Mouse (Mus musculus) kidney, embryonic 14.5 days (tissue): ENCODE data around the gene Raly. TPM values are rescaled to one million over a fixed set of nuclear protein-coding genes. Genes with fewer than 3 reads are reported as not detected.

Experiments used
- ATAC-seq: fragments of 200-750 bp; cut with Nextera tagmentation; 2 replicates; pipeline ENCODE4 v1.8.0; 2017; ENCODE audit warnings: moderate number of reproducible peaks, mild to moderate bottlenecking, moderate TSS enrichment, moderate library complexity; ENCODE audit not compliant: low FRiP score, low TSS enrichment
- H3K27ac ChIP-seq: fragments of 300-500 bp; sonication (generic); 2 replicates; pipeline ENCODE4 v1.5.1; 2014; ENCODE audit warnings: low read depth, mild to moderate bottlenecking, low read length, moderate library complexity, mixed read lengths
- H3K27me3 ChIP-seq: fragments of 300-500 bp; sonication (generic); 2 replicates; pipeline ENCODE4 v1.6.1; 2014; ENCODE audit warnings: mild to moderate bottlenecking, low read length; ENCODE audit not compliant: control insufficient read depth, insufficient read depth
- H3K36me3 ChIP-seq: fragments of 300-500 bp; sonication (generic); 2 replicates; pipeline ENCODE4 v1.6.1; 2014; ENCODE audit warnings: low read length, mixed read lengths; ENCODE audit not compliant: control insufficient read depth, insufficient read depth
- H3K4me1 ChIP-seq: fragments of 300-500 bp; sonication (generic); 2 replicates; pipeline ENCODE4 v1.6.1; 2014; ENCODE audit warnings: low read length, mixed read lengths; ENCODE audit not compliant: control insufficient read depth, insufficient read depth
- H3K4me2 ChIP-seq: fragments of 300-500 bp; sonication (generic); replicated peaks from 2 replicates; pipeline ENCODE4 v1.6.1; 2014; ENCODE audit warnings: low read depth, mild to moderate bottlenecking, low read length
- H3K4me3 ChIP-seq: fragments of 300-500 bp; sonication (generic); 2 replicates; pipeline ENCODE4 v1.5.1; 2014; ENCODE audit warnings: mild to moderate bottlenecking, low read length
- H3K9ac ChIP-seq: fragments of 300-500 bp; sonication (generic); 2 replicates; pipeline ENCODE4 v1.6.1; 2014; ENCODE audit warnings: low read depth, mild to moderate bottlenecking, low read length, moderate library complexity
- H3K9me3 ChIP-seq: fragments of 300-500 bp; sonication (generic); 2 replicates; pipeline ENCODE4 v1.6.1; 2016; ENCODE audit warnings: low read length; ENCODE audit not compliant: control insufficient read depth
- WGBS: fragments of 180-500 bp; shearing (Covaris S2); extraction: QIAGEN DNeasy Blood & Tissue Kit; methylation state at CpG from one replicate; pipeline ENCODE4 v1.1.7; 2014; 5-methylcytosine and 5-hydroxymethylcytosine counted together
- polyA plus RNA-seq: library from polyadenylated mRNA; unstranded; fragments of >200 nt; fragmentation: Nextera tagmentation; extraction: Ambion mirVana; gene quantifications from 2 replicates; pipeline ENCODE4 v1.2.1, GENCODE M21; 2014

Raly gene
- polyA plus RNA-seq, 1 experiment from 2014 or later = 68.8 TPM

- ATAC-seq = no peak
- H3K27ac ChIP-seq = no peak overlapping the region
- no peak overlapping the region for H3K9ac ChIP-seq
- no peaks in the 10 kb centered on the region; the same call in 1 of the 2 replicates for H3K36me3 ChIP-seq
- H3K9me3 ChIP-seq = no peaks in the 10 kb centered on the region
- peaks cover 16% of the 10 kb centered on the region; the same call in 1 of the 2 replicates for H3K4me1 ChIP-seq
- H3K27me3 ChIP-seq = no peaks in the 10 kb centered on the region
- WGBS = 68% methylated on average over 1 of the region's 1 CpGs
- no peak overlapping the region for H3K4me3 ChIP-seq
- no peak overlapping the region for H3K4me2 ChIP-seq
Observed at GRCm38 (mm10) chr2:154818599-154818998, 27.7 kb downstream of the Raly start.

GRCm38 (mm10) chr2:154820346-154820745, 29.4 kb downstream of the Raly start:
- Histone ChIP-seq H3K4me2 (no peak overlapping the region), H3K27ac (no peak overlapping the region), H3K27me3 (no peaks in the 10 kb centered on the region), H3K9me3 (no peaks in the 10 kb centered on the region), H3K4me1 (peaks cover 16% of the 10 kb centered on the region; the same call in 1 of the 2 replicates), H3K4me3 (no peak overlapping the region), H3K36me3 (no peaks in the 10 kb centered on the region), H3K9ac (no peak overlapping the region)
- no peak for ATAC-seq
- WGBS = 86% methylated on average over 1 of the region's 1 CpGs

GRCm38 (mm10) chr2:154826054-154826538, 35.2 kb downstream of the Raly start:
- Histone ChIP-seq H3K27me3 (no peaks in the 10 kb centered on the region), H3K4me2 (no peak overlapping the region), H3K9me3 (no peaks in the 10 kb centered on the region), H3K4me1 (no peaks in the 10 kb centered on the region), H3K27ac (no peak overlapping the region), H3K36me3 (no peaks in the 10 kb centered on the region), H3K4me3 (no peak overlapping the region), H3K9ac (no peak overlapping the region)
- 79% methylated on average over 1 of the region's 1 CpGs for WGBS
- no peak for ATAC-seq

GRCm38 (mm10) chr2:154827521-154827920, 36.6 kb downstream of the Raly start:
- 75% methylated on average over 4 of the region's 4 CpGs for WGBS
- no peaks in the 10 kb centered on the region for H3K36me3 ChIP-seq
- H3K27ac ChIP-seq = no peak overlapping the region
- no peaks in the 10 kb centered on the region for H3K9me3 ChIP-seq
- no peak overlapping the region for H3K4me2 ChIP-seq
- no peaks in the 10 kb centered on the region for H3K27me3 ChIP-seq
- no peak overlapping the region for H3K4me3 ChIP-seq
- ATAC-seq = no peak
- H3K4me1 ChIP-seq = no peaks in the 10 kb centered on the region
- H3K9ac ChIP-seq = no peak overlapping the region

- Histone ChIP-seq H3K4me3 (no peak overlapping the region), H3K27me3 (no peaks in the 10 kb centered on the region), H3K36me3 (peaks cover 7% of the 10 kb centered on the region; the same call in 1 of the 2 replicates), H3K4me1 (no peaks in the 10 kb centered on the region), H3K9me3 (peaks cover 3% of the 10 kb centered on the region; the same call in 1 of the 2 replicates), H3K9ac (no peak overlapping the region), H3K27ac (no peak overlapping the region), H3K4me2 (no peak overlapping the region)
- no peak for ATAC-seq
- 80% methylated on average over 4 of the region's 4 CpGs for WGBS
Observed at GRCm38 (mm10) chr2:154832471-154832870, 41.6 kb downstream of the Raly start.

- H3K9me3 ChIP-seq = peaks cover 3% of the 10 kb centered on the region; the same call in 1 of the 2 replicates
- ATAC-seq = no peak
- no peak overlapping the region for H3K4me2 ChIP-seq
- H3K4me3 ChIP-seq = no peak overlapping the region
- H3K27ac ChIP-seq = no peak overlapping the region
- no peaks in the 10 kb centered on the region for H3K27me3 ChIP-seq
- peaks cover 7% of the 10 kb centered on the region; the same call in 1 of the 2 replicates for H3K36me3 ChIP-seq
- 92% methylated on average over 6 of the region's 6 CpGs for WGBS
- H3K4me1 ChIP-seq = no peaks in the 10 kb centered on the region
- H3K9ac ChIP-seq = no peak overlapping the region
Observed at GRCm38 (mm10) chr2:154834149-154834865, 43.4 kb downstream of the Raly start.

- no peaks in the 10 kb centered on the region for H3K27me3 ChIP-seq
- H3K4me1 ChIP-seq = no peaks in the 10 kb centered on the region
- peaks cover 14% of the 10 kb centered on the region for H3K9me3 ChIP-seq
- H3K27ac ChIP-seq = no peak overlapping the region
- no peak for ATAC-seq
- H3K9ac ChIP-seq = no peak overlapping the region
- 96% methylated on average over 2 of the region's 2 CpGs for WGBS
- peaks cover 7% of the 10 kb centered on the region; the same call in 1 of the 2 replicates for H3K36me3 ChIP-seq
- H3K4me3 ChIP-seq = no peak overlapping the region
- H3K4me2 ChIP-seq = no peak overlapping the region
Observed at GRCm38 (mm10) chr2:154836537-154836936, 45.6 kb downstream of the Raly start.

- no peak overlapping the region for H3K4me2 ChIP-seq
- peaks cover 11% of the 10 kb centered on the region; the same call in 1 of the 2 replicates for H3K36me3 ChIP-seq
- H3K27me3 ChIP-seq = no peaks in the 10 kb centered on the region
- no peak overlapping the region for H3K4me3 ChIP-seq
- no peaks in the 10 kb centered on the region for H3K9me3 ChIP-seq
- H3K27ac ChIP-seq = no peak overlapping the region
- H3K4me1 ChIP-seq = no peaks in the 10 kb centered on the region
- H3K9ac ChIP-seq = no peak overlapping the region
- ATAC-seq = no peak
Observed at GRCm38 (mm10) chr2:154848086-154848485, 57.2 kb downstream of the Raly start.

GRCm38 (mm10) chr2:154855383-154855782, 64.5 kb downstream of the Raly start:
- Histone ChIP-seq H3K27ac (no peak overlapping the region), H3K27me3 (no peaks in the 10 kb centered on the region), H3K4me1 (no peaks in the 10 kb centered on the region), H3K9ac (no peak overlapping the region), H3K4me2 (no peak overlapping the region), H3K9me3 (no peaks in the 10 kb centered on the region), H3K4me3 (no peak overlapping the region), H3K36me3 (peaks cover 32% of the 10 kb centered on the region)
- no peak for ATAC-seq
- 79% methylated on average over 1 of the region's 1 CpGs for WGBS
